Mouse (Mus musculus) E14TG2a.4 (cell line): Measurements from ENCODE around the gene Scfd2.

ENCODE experiments used
- CTCF ChIP-seq: conservative IDR thresholded peaks from 2 replicates; pipeline ENCODE4 v1.5.1; 2014; ENCODE audit warnings: low read length
- POU5F1 ChIP-seq: IDR thresholded peaks from 2 replicates; pipeline ENCODE4 v1.6.1; 2014; ENCODE audit warnings: low read length, borderline replicate concordance

GRCm38 (mm10) chr5:74285764-74286163 lies 245.8 kb downstream of the Scfd2 start:
- no peak for TF ChIP-seq CTCF
- TF ChIP-seq POU5F1, result no peak
